Mouse (Mus musculus): Measurements from ENCODE around the gene Fmnl2. TPM values are rescaled to one million over a fixed set of nuclear protein-coding genes. Genes with fewer than 3 reads are reported as not detected.

Fmnl2 gene
- total RNA-seq, 2 experiments from 2014 or later: 6.5 to 9.1 TPM

DNA sequence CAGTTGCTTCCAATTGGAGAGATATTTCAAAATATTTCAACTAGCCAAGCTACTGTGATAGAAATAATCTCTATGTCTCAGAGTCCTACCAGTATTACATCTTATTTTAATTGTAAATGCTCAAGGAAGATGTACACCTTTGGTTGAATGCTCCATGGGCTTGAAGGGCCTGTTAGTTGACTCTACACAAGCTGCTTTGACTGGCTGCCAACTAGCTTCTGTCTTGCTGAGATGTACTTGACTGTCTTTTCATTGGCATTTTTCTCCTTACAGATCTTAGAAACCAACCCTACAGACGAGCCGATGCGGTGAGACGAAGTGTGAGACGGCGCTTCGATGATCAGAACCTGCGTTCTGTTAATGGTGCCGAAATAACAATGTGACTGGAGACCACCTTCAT lies 273.9 kb downstream of the Fmnl2 start:
- intact Hi-C loops (cut with DNase I; ENCODE audit: low total_unique reads): no loop called here
- DNase-seq: no peak

DNA sequence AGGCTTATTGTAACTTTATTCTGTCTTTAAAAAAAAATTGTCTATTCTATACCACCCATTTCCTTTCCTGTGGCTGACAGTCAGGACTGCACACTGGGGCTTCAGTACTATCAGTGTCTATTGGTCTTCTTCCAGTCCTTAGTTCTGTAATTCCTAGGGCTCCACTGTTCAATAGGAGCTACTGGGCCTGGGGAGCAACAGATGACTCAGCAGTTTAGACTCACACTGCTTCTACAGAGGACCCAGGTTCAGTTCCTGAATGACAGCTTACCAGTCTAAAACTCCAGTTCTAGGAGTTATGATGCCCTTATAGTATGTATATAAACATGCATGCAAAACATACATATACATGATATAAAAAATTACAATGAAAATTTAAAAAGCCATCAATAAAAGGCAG lies 289.2 kb downstream of the Fmnl2 start:
- no peak for DNase-seq
- intact Hi-C loops (cut with DNase I; ENCODE audit: low total_unique reads): no loop called here

DNA sequence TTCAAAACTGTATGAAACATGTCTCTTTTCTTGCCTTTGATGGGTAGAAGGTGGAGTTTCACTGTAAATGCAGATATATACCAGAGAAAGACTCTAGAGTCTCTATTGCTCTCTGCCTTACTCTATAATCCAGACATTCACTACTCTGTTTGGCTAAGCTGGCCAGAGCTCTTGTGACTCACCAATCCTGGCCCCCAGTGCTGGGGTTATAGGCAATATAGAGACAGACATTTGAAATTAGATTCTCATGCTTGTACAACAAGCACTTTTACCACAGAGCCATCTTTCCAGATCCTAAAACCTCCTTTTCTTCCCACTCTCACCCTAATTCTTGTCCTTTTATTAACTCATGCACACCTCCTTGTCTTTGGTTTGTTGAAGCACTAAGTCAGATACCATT lies 316.3 kb downstream of the Fmnl2 start:
- intact Hi-C loops (cut with DNase I; ENCODE audit: low total_unique reads): no loop called here
- DNase-seq: no peak

DNA sequence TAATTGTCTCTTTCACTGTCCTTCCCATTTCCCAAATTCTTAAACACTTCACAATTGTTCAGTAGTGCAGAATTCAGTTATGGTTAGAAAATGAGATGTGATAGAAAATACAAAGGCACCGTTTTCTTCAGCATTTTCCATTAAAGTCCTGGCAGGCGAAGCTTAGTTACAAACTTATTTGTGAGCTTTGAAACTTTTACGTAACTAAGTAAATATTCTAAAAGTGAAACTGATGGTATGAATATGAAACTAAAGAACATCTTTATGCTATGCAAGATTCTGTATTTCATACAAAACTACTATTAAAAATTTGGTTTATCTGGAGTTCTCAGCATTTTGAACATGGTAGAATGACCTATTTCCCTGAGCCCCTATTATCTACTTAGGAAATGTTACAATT lies 321.3 kb downstream of the Fmnl2 start:
- intact Hi-C loops (cut with DNase I; ENCODE audit: low total_unique reads): no loop called here
- DNase-seq: no peak

DNA sequence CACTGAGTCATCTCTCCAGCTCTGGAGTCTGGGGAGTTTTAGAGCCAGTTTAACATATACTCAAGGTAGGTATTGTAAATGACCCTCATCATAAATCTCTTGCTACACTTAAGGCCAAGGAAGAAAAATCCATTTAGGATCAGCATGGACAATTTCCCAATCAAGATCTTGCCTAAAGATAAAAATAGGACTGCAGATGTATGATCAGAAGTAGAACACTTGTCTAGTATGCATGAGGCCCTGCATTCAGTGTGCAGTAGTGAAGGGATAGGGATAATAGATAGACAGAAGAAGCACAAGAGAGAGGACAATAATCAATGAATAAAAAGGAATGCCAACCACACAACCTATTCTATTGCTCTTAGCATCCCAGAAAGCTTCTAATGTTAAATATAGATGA lies 322.2 kb downstream of the Fmnl2 start:
- no peak for DNase-seq
- intact Hi-C loops (cut with DNase I; ENCODE audit: low total_unique reads): no loop called here

Other genes with a start within 250 kb of the Fmnl2 start
- gene Cacnb4, start 181.0 kb upstream of the Fmnl2 start, total RNA-seq (2021): under 1 TPM; 0.23 to 0.29 TPM
- gene Stam2, start 115.6 kb upstream of the Fmnl2 start, total RNA-seq (2021): 10 to 100 TPM; 11.8 to 12.2 TPM